ENCODE assay signal across 34 mouse cellular contexts in genomic region chr14:20007446-20007845, GRCm38 (mm10).
"Had no signal": no experiment of that assay in that cellular context is flagged by ENCODE, and none has a peak within 500 bp of the region (broad histone marks: within the 10 kb centered on the region; RNA-seq: fewer than 3 reads in every experiment).

No protein-coding gene starts in this region.

- H3K4me3 ChIP-seq: heart, embryonic 10.5 days; heart, embryonic 12.5 days; heart, embryonic 13.5 days; heart, embryonic 15.5 days; hindbrain, embryonic 10.5 days; hindbrain, embryonic 12.5 days; hindbrain, embryonic 13.5 days; hindbrain, embryonic 15.5 days; intestine, embryonic 15.5 days; kidney, embryonic 15.5 days; layer of hippocampus, adult 2 months; left cerebral cortex, adult 2 months had no signal

- DNase-seq: heart, postnatal 10 days; heart, postnatal 14 days; heart, postnatal 36 days; kidney, adult 11 months; kidney, adult 18-20 months; kidney, adult 2 months; kidney, adult 8-10 months; kidney, adult 9 months; kidney, postnatal 10 days; kidney, postnatal 14 days; kidney, postnatal 25 days; kidney, postnatal 4 days; layer of hippocampus, adult 9-11 months; layer of hippocampus, postnatal 36 days had no signal

- H3K36me3 ChIP-seq: heart, embryonic 10.5 days; heart, embryonic 12.5 days; heart, embryonic 13.5 days; heart, embryonic 15.5 days; hindbrain, embryonic 10.5 days; hindbrain, embryonic 12.5 days; hindbrain, embryonic 13.5 days; hindbrain, embryonic 15.5 days; intestine, embryonic 15.5 days; kidney, embryonic 15.5 days had no signal

- H3K9me3 ChIP-seq: heart, embryonic 10.5 days; heart, embryonic 12.5 days; heart, embryonic 15.5 days; hindbrain, embryonic 12.5 days; hindbrain, embryonic 13.5 days; hindbrain, embryonic 15.5 days; intestine, embryonic 15.5 days had no signal

- H3K27me3 ChIP-seq: heart, embryonic 12.5 days; heart, embryonic 13.5 days; heart, embryonic 15.5 days; hindbrain, embryonic 12.5 days; hindbrain, embryonic 13.5 days; hindbrain, embryonic 15.5 days; intestine, embryonic 15.5 days; kidney, embryonic 15.5 days had no signal

- H3K4me1 ChIP-seq: hindbrain, embryonic 12.5 days; hindbrain, embryonic 15.5 days; kidney, embryonic 15.5 days had no signal

- H3K27ac ChIP-seq: heart, embryonic 10.5 days; heart, embryonic 13.5 days; heart, embryonic 15.5 days; hindbrain, embryonic 10.5 days; hindbrain, embryonic 12.5 days; hindbrain, embryonic 13.5 days; hindbrain, embryonic 14.5 days; hindbrain, embryonic 15.5 days; hindbrain, postnatal 0 days; intestine, embryonic 15.5 days; kidney, embryonic 15.5 days; kidney, postnatal 0 days; layer of hippocampus, adult 2 months; left cerebral cortex, adult 2 months had no signal

- H3K4me2 ChIP-seq: heart, embryonic 11.5 days; heart, embryonic 12.5 days; heart, embryonic 13.5 days; heart, embryonic 15.5 days; hindbrain, embryonic 12.5 days; hindbrain, embryonic 13.5 days; hindbrain, embryonic 14.5 days; hindbrain, embryonic 15.5 days; intestine, embryonic 15.5 days; kidney, embryonic 15.5 days had no signal

- H3K9ac ChIP-seq: heart, embryonic 12.5 days; heart, embryonic 13.5 days; heart, embryonic 15.5 days; hindbrain, embryonic 12.5 days; hindbrain, embryonic 13.5 days; hindbrain, embryonic 14.5 days; hindbrain, embryonic 15.5 days; intestine, embryonic 15.5 days; kidney, embryonic 15.5 days had no signal

- ATAC-seq: hindbrain, embryonic 16.5 days; hindbrain, postnatal 0 days; inflammation-experienced regulatory T-cells, adult 6 months; intestine, embryonic 15.5 days; intestine, embryonic 16.5 days; intestine, postnatal 0 days had no signal
